Mouse (Mus musculus): ENCODE results near the gene Nhsl2. TPM values are rescaled to one million over a fixed set of nuclear protein-coding genes. Genes with fewer than 3 reads are reported as not detected.

Nhsl2 gene
- total RNA-seq, 1 experiment, result 1.1 TPM

DNA sequence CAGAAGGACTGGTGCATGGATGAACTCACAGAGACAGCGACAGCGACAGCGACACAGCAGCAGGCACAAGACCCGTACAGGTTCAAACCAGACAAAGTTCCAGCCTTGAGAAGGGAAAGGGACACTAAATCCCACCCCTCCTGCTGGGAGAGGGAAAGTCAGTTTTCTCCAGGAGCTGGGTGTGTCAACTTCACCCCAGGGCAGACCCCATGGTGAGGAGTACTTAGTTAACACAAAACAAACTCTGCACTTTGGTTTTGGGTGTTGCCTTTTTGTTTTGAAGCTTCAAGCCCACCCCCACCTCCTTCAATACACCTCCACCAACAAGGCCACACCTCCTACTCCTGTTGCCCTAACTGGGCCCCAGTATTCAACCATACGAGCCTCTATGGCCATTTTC is 15.6 kb downstream of the Nhsl2 start:
- TF ChIP-seq MAFK (IDR thresholded peaks at IDR 0.05; ENCODE audit: insufficient read depth, low read depth, low read length), result no peak
- no peak for TF ChIP-seq ZC3H11A (IDR thresholded peaks at IDR 0.05; ENCODE audit: borderline replicate concordance, low read depth, low read length)
- Histone ChIP-seq H3K9me3 (ENCODE audit: control insufficient read depth, insufficient read depth, low read depth, low read length) (no peaks in the 10 kb centered on the region), H3K9ac (ENCODE audit: insufficient read depth, low read depth, low read length, poor library complexity, severe bottlenecking) (no peak overlapping the region), H3K27ac (ENCODE audit: insufficient read depth, low read depth, low read length, poor library complexity, severe bottlenecking) (no peak overlapping the region), H3K4me3 (ENCODE audit: insufficient read depth in 1 of 2, low read depth in 1 of 2, low read length in 2 of 2, poor library complexity in 1 of 2, severe bottlenecking in 1 of 2) (no peak overlapping the region), H3K36me3 (ENCODE audit: control insufficient read depth, insufficient read depth, low read length, poor library complexity, severe bottlenecking) (no peaks in the 10 kb centered on the region), H3K4me1 (ENCODE audit: control insufficient read depth in 2 of 2, insufficient read depth in 2 of 2, low read length in 2 of 2, poor library complexity in 1 of 2) (peaks cover 0 to 4% of the 10 kb centered on the region in 2 experiments; a peak in 1 of 4 replicates)
- peak; percentile 72 for DNase-seq (ENCODE audit: low read depth, low spot score)
- in situ Hi-C loops (cut with MboI; ENCODE audit: low sequenced_read_pairs in 2 of 2, unreplicated experiment in 2 of 2), result no loop called here

- Histone ChIP-seq H3K4me1 (ENCODE audit: control insufficient read depth in 2 of 2, insufficient read depth in 2 of 2, low read length in 2 of 2, poor library complexity in 1 of 2) (no peaks in the 10 kb centered on the region), H3K36me3 (ENCODE audit: control insufficient read depth, insufficient read depth, low read length, poor library complexity, severe bottlenecking) (no peaks in the 10 kb centered on the region), H3K4me3 (ENCODE audit: insufficient read depth in 1 of 2, low read depth in 1 of 2, low read length in 2 of 2, poor library complexity in 1 of 2, severe bottlenecking in 1 of 2) (no peak overlapping the region), H3K9ac (ENCODE audit: insufficient read depth, low read depth, low read length, poor library complexity, severe bottlenecking) (no peak overlapping the region), H3K27ac (ENCODE audit: insufficient read depth, low read depth, low read length, poor library complexity, severe bottlenecking) (no peak overlapping the region), H3K9me3 (ENCODE audit: control insufficient read depth, insufficient read depth, low read depth, low read length) (no peaks in the 10 kb centered on the region)
- in situ Hi-C loops (cut with MboI; ENCODE audit: low sequenced_read_pairs in 2 of 2, unreplicated experiment in 2 of 2), result no loop called here
- no peak for DNase-seq (ENCODE audit: low read depth, low spot score)
- no peak for TF ChIP-seq HCFC1 (IDR thresholded peaks at IDR 0.05; ENCODE audit: borderline replicate concordance, insufficient read depth, low read length)
- TF ChIP-seq MAFK (IDR thresholded peaks at IDR 0.05; ENCODE audit: insufficient read depth, low read depth, low read length), result no peak
- TF ChIP-seq ZC3H11A (IDR thresholded peaks at IDR 0.05; ENCODE audit: borderline replicate concordance, low read depth, low read length), result no peak
- no peak for TF ChIP-seq CHD2 (IDR thresholded peaks at IDR 0.05; ENCODE audit: low read depth, low read length)
- no peak for TF ChIP-seq ZNF384 (IDR thresholded peaks at IDR 0.05; ENCODE audit: low read depth, low read length)
These were observed 25.0 kb downstream of the Nhsl2 start for GRCm38 (mm10) chrX:101874147-101874546.

- Histone ChIP-seq H3K4me1 (ENCODE audit: control insufficient read depth in 2 of 2, insufficient read depth in 2 of 2, low read length in 2 of 2, poor library complexity in 1 of 2) (no peaks in the 10 kb centered on the region), H3K27ac (ENCODE audit: insufficient read depth, low read depth, low read length, poor library complexity, severe bottlenecking) (no peak overlapping the region), H3K9ac (ENCODE audit: insufficient read depth, low read depth, low read length, poor library complexity, severe bottlenecking) (no peak overlapping the region), H3K4me3 (ENCODE audit: insufficient read depth in 1 of 2, low read depth in 1 of 2, low read length in 2 of 2, poor library complexity in 1 of 2, severe bottlenecking in 1 of 2) (no peak overlapping the region), H3K36me3 (ENCODE audit: control insufficient read depth, insufficient read depth, low read length, poor library complexity, severe bottlenecking) (no peaks in the 10 kb centered on the region), H3K9me3 (ENCODE audit: control insufficient read depth, insufficient read depth, low read depth, low read length) (no peaks in the 10 kb centered on the region)
- in situ Hi-C loops (cut with MboI; ENCODE audit: low sequenced_read_pairs in 2 of 2, unreplicated experiment in 2 of 2), result no loop called here
- TF ChIP-seq ZC3H11A (IDR thresholded peaks at IDR 0.05; ENCODE audit: borderline replicate concordance, low read depth, low read length), result no peak
- no peak for TF ChIP-seq ZNF384 (IDR thresholded peaks at IDR 0.05; ENCODE audit: low read depth, low read length)
- no peak for TF ChIP-seq MAFK (IDR thresholded peaks at IDR 0.05; ENCODE audit: insufficient read depth, low read depth, low read length)
- TF ChIP-seq CHD2 (IDR thresholded peaks at IDR 0.05; ENCODE audit: low read depth, low read length), result no peak
- TF ChIP-seq HCFC1 (IDR thresholded peaks at IDR 0.05; ENCODE audit: borderline replicate concordance, insufficient read depth, low read length), result no peak
- no peak for DNase-seq (ENCODE audit: low read depth, low spot score)
These were observed 25.7 kb downstream of the Nhsl2 start for GRCm38 (mm10) chrX:101874901-101875300.

GRCm38 (mm10) chrX:101876136-101876535 is 27.0 kb downstream of the Nhsl2 start:
- no peak for DNase-seq (ENCODE audit: low read depth, low spot score)
- H3K9me3 ChIP-seq (ENCODE audit: control insufficient read depth, insufficient read depth, low read depth, low read length), result no peaks in the 10 kb centered on the region
- no peaks in the 10 kb centered on the region for H3K36me3 ChIP-seq (ENCODE audit: control insufficient read depth, insufficient read depth, low read length, poor library complexity, severe bottlenecking)
- no peak overlapping the region for H3K4me3 ChIP-seq (ENCODE audit: insufficient read depth in 1 of 2, low read depth in 1 of 2, low read length in 2 of 2, poor library complexity in 1 of 2, severe bottlenecking in 1 of 2)
- H3K9ac ChIP-seq (ENCODE audit: insufficient read depth, low read depth, low read length, poor library complexity, severe bottlenecking), result no peak overlapping the region
- TF ChIP-seq HCFC1 (IDR thresholded peaks at IDR 0.05; ENCODE audit: borderline replicate concordance, insufficient read depth, low read length) (no peak), ZNF384 (IDR thresholded peaks at IDR 0.05; ENCODE audit: low read depth, low read length) (no peak), CHD2 (IDR thresholded peaks at IDR 0.05; ENCODE audit: low read depth, low read length) (no peak), ZC3H11A (IDR thresholded peaks at IDR 0.05; ENCODE audit: borderline replicate concordance, low read depth, low read length) (no peak), MAFK (IDR thresholded peaks at IDR 0.05; ENCODE audit: insufficient read depth, low read depth, low read length) (no peak)
- H3K27ac ChIP-seq (ENCODE audit: insufficient read depth, low read depth, low read length, poor library complexity, severe bottlenecking), result no peak overlapping the region
- in situ Hi-C loops (cut with MboI; ENCODE audit: low sequenced_read_pairs in 2 of 2, unreplicated experiment in 2 of 2), result no loop called here
- no peaks in the 10 kb centered on the region for H3K4me1 ChIP-seq (ENCODE audit: control insufficient read depth in 2 of 2, insufficient read depth in 2 of 2, low read length in 2 of 2, poor library complexity in 1 of 2)

GRCm38 (mm10) chrX:101877840-101878239 is 28.7 kb downstream of the Nhsl2 start:
- DNase-seq (ENCODE audit: low read depth, low spot score), result no peak
- in situ Hi-C loops (cut with MboI; ENCODE audit: low sequenced_read_pairs in 2 of 2, unreplicated experiment in 2 of 2), result no loop called here
- no peak for TF ChIP-seq HCFC1 (IDR thresholded peaks at IDR 0.05; ENCODE audit: borderline replicate concordance, insufficient read depth, low read length)
- peak; percentile 75 for TF ChIP-seq MAFK (IDR thresholded peaks at IDR 0.05; ENCODE audit: insufficient read depth, low read depth, low read length)
- TF ChIP-seq CHD2 (IDR thresholded peaks at IDR 0.05; ENCODE audit: low read depth, low read length), result no peak
- Histone ChIP-seq H3K4me1 (ENCODE audit: control insufficient read depth in 2 of 2, insufficient read depth in 2 of 2, low read length in 2 of 2, poor library complexity in 1 of 2) (no peaks in the 10 kb centered on the region), H3K4me3 (ENCODE audit: insufficient read depth in 1 of 2, low read depth in 1 of 2, low read length in 2 of 2, poor library complexity in 1 of 2, severe bottlenecking in 1 of 2) (no peak overlapping the region), H3K9ac (ENCODE audit: insufficient read depth, low read depth, low read length, poor library complexity, severe bottlenecking) (no peak overlapping the region), H3K27ac (ENCODE audit: insufficient read depth, low read depth, low read length, poor library complexity, severe bottlenecking) (no peak overlapping the region), H3K36me3 (ENCODE audit: control insufficient read depth, insufficient read depth, low read length, poor library complexity, severe bottlenecking) (no peaks in the 10 kb centered on the region), H3K9me3 (ENCODE audit: control insufficient read depth, insufficient read depth, low read depth, low read length) (no peaks in the 10 kb centered on the region)
